Mouse (Mus musculus): ENCODE data around the gene Whrn.

Gene Whrn

GRCm38 (mm10) chr4:63450551-63450950 lies 45.2 kb downstream of the Whrn start:
- no peak for DNase-seq (ENCODE audit: extremely low spot score)

GRCm38 (mm10) chr4:63444362-63445066 lies 51.3 kb downstream of the Whrn start:
- DNase-seq (ENCODE audit: extremely low spot score) = no peak

- DNase-seq (ENCODE audit: extremely low spot score) = no peak
These were observed 52.7 kb downstream of the Whrn start for GRCm38 (mm10) chr4:63443101-63443500.

GRCm38 (mm10) chr4:63441616-63442015 lies 54.2 kb downstream of the Whrn start:
- no peak for DNase-seq (ENCODE audit: extremely low spot score)

GRCm38 (mm10) chr4:63440262-63440661 lies 55.5 kb downstream of the Whrn start:
- DNase-seq (ENCODE audit: extremely low spot score) = no peak

GRCm38 (mm10) chr4:63437968-63438367 lies 57.8 kb downstream of the Whrn start:
- no peak for DNase-seq (ENCODE audit: extremely low spot score)

- no peak for DNase-seq (ENCODE audit: extremely low spot score)
These were observed 58.5 kb downstream of the Whrn start for GRCm38 (mm10) chr4:63437119-63437815.

- no peak for DNase-seq (ENCODE audit: extremely low spot score)
These were observed 60.4 kb downstream of the Whrn start for GRCm38 (mm10) chr4:63435402-63435801.

GRCm38 (mm10) chr4:63431098-63431497 lies 64.7 kb downstream of the Whrn start:
- DNase-seq (ENCODE audit: extremely low spot score) = no peak

- DNase-seq (ENCODE audit: extremely low spot score) = no peak
These were observed 65.4 kb downstream of the Whrn start for GRCm38 (mm10) chr4:63430357-63430756.

- no peak for DNase-seq (ENCODE audit: extremely low spot score)
These were observed 69.5 kb downstream of the Whrn start for GRCm38 (mm10) chr4:63426308-63426707.

- DNase-seq (ENCODE audit: extremely low spot score) = no peak
These were observed 72.0 kb downstream of the Whrn start for GRCm38 (mm10) chr4:63423811-63424210.

- DNase-seq (ENCODE audit: extremely low spot score) = no peak
These were observed 72.6 kb downstream of the Whrn start for GRCm38 (mm10) chr4:63423231-63423630.

GRCm38 (mm10) chr4:63420143-63420920 lies 75.5 kb downstream of the Whrn start:
- DNase-seq (ENCODE audit: extremely low spot score) = no peak

GRCm38 (mm10) chr4:63418270-63418669 lies 77.5 kb downstream of the Whrn start:
- DNase-seq (ENCODE audit: extremely low spot score) = no peak

- peak; percentile 84 for DNase-seq (ENCODE audit: extremely low spot score)
These were observed 78.4 kb downstream of the Whrn start for GRCm38 (mm10) chr4:63417318-63417957.

GRCm38 (mm10) chr4:63414951-63415350 lies 80.8 kb downstream of the Whrn start:
- no peak for DNase-seq (ENCODE audit: extremely low spot score)

- no peak for DNase-seq (ENCODE audit: extremely low spot score)
These were observed 84.6 kb downstream of the Whrn start for GRCm38 (mm10) chr4:63411222-63411621.

GRCm38 (mm10) chr4:63410583-63410934 lies 85.2 kb downstream of the Whrn start:
- DNase-seq (ENCODE audit: extremely low spot score) = peak; percentile 93

- DNase-seq (ENCODE audit: extremely low spot score) = peak; percentile 81
These were observed 85.7 kb downstream of the Whrn start for GRCm38 (mm10) chr4:63409908-63410582.

GRCm38 (mm10) chr4:63409317-63409907 lies 86.4 kb downstream of the Whrn start:
- DNase-seq (ENCODE audit: extremely low spot score) = no peak
